Mouse (Mus musculus): ENCODE data around the gene Brcc3.

GRCm38 (mm10) chrX:75454597-75454996, 38.2 kb downstream of the Brcc3 start:
- TF ChIP-seq MYOD1 (IDR thresholded peaks at IDR 0.05; ENCODE audit: control insufficient read depth in 1 of 3, insufficient read length in 2 of 3, low read depth in 2 of 3) (no peak), MAX (IDR thresholded peaks at IDR 0.05; ENCODE audit: low read depth) (no peak), POLR2A (IDR thresholded peaks at IDR 0.05; ENCODE audit: insufficient read length, low read depth) (no peak), E2F4 (IDR thresholded peaks at IDR 0.05; ENCODE audit: insufficient read depth) (no peak), USF1 (IDR thresholded peaks at IDR 0.05; ENCODE audit: low read depth) (no peak), CEBPB (IDR thresholded peaks at IDR 0.05; ENCODE audit: insufficient read depth, poor library complexity, severe bottlenecking) (no peak), POLR2AphosphoS2 (IDR thresholded peaks at IDR 0.05; ENCODE audit: insufficient read length, low read depth) (no peak)
